Mouse (Mus musculus) small intestine, adult 2 months (tissue): ENCODE data around the gene Pan2.

Source experiments
- CTCF ChIP-seq: fragments of 200-500 bp; IDR thresholded peaks from 2 replicates; pipeline ENCODE4 v1.5.1; 2012; ENCODE audit warnings: low read depth, mild to moderate bottlenecking, control low read depth, inconsistent platforms, low read length, moderate library complexity, mixed read lengths; ENCODE audit not compliant: insufficient replicate concordance, insufficient read length; ENCODE audit errors: extremely low read depth
- POLR2A ChIP-seq: fragments of 200-500 bp; IDR thresholded peaks from 2 replicates; pipeline ENCODE4 v1.6.1; 2012; ENCODE audit warnings: low read depth, mild to moderate bottlenecking, control low read depth, inconsistent platforms, low read length, moderate library complexity

GRCm38 (mm10) chr10:128281682-128282081 is 21.5 kb upstream of the Pan2 start:
- no peak for TF ChIP-seq CTCF
- TF ChIP-seq POLR2A = no peak
